Mouse (Mus musculus) cortical plate, adult 2 months (tissue): ENCODE data around the gene Upb1.

Experiments used
- CTCF ChIP-seq: fragments of 200-500 bp; IDR thresholded peaks from 2 replicates; pipeline ENCODE4 v1.5.1; 2011; ENCODE audit warnings: mild to moderate bottlenecking, control low read depth, low read length; ENCODE audit not compliant: insufficient read depth; ENCODE audit errors: extremely low read depth
- POLR2A ChIP-seq: fragments of 200-500 bp; IDR thresholded peaks from 2 replicates; pipeline ENCODE4 v1.6.1; 2011; ENCODE audit warnings: mild to moderate bottlenecking, low read length, control low read depth; ENCODE audit not compliant: insufficient read depth; ENCODE audit errors: extremely low read depth

- no peak for TF ChIP-seq POLR2A
- TF ChIP-seq CTCF = no peak
These were observed 44.1 kb downstream of the Upb1 start for GRCm38 (mm10) chr10:75445030-75445429.
